Mouse (Mus musculus): ENCODE results near the gene Slc35a3. TPM values are rescaled to one million over a fixed set of nuclear protein-coding genes. Genes with fewer than 3 reads are reported as not detected.

The Slc35a3 gene
- polyA plus RNA-seq, 1 experiment: 10.4 TPM

DNA sequence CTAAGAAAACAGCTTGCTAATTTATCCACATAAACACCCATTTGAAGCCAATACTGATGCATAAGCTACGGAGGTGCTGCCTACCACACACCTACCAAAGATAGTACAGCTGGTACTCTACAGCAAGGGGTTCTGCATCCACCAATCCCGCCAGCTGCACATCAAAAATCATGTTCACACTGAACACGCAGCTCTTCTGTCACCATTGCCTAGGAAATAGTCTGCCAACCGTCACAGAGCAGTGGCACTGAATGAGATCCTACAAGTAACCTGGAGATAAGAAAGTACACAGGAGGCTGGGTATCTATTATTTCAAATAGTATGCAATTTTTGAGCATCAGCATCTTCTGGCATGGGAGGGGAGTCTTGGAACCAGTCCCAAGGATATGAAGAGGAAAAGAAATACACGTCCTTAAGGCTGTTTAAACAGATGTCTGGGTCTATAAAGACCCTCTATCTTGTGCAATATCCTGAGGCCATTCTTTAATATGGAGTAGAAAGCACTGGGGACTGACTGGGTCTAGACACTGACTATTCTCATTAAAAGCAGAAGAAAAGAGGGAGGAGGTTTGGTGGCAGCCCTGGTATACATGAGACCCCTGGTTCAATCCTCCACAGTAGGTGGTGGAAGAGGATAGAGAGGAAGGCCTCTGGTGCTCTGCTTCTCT, 59.2 kb downstream of the Slc35a3 start:
- DNase-seq (ENCODE audit: low read depth): peak; percentile 21
- TF ChIP-seq CTCF (IDR thresholded peaks at IDR 0.05; ENCODE audit: borderline replicate concordance, extremely low read depth, insufficient read depth, insufficient read length) (no peak), POLR2A (IDR thresholded peaks at IDR 0.05; ENCODE audit: borderline replicate concordance, extremely low read depth, insufficient read depth, insufficient read length, poor library complexity, severe bottlenecking) (no peak)

DNA sequence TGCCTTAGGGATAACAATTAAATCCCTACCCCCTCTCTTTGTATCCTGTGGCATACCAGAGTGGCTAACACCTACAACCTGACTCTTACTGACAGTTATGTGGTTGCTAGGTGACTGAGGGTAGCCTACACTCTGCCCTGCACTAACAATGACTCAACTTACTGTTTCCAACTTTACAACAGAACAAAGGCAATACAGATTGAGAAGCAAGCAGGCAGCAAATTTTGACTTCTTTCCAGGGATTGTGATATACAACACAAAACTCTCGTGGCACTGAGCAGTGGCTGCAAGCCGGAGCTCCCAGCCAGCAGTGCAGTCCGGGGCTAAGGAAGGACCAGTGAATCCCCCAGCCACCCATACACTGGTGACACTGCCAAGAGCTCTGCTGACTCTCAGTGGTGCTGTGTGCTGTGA, 60.6 kb downstream of the Slc35a3 start:
- peak; percentile 43 for DNase-seq (ENCODE audit: low read depth)
- TF ChIP-seq POLR2A (IDR thresholded peaks at IDR 0.05; ENCODE audit: borderline replicate concordance, extremely low read depth, insufficient read depth, insufficient read length, poor library complexity, severe bottlenecking) (no peak), CTCF (IDR thresholded peaks at IDR 0.05; ENCODE audit: borderline replicate concordance, extremely low read depth, insufficient read depth, insufficient read length) (no peak)

DNA sequence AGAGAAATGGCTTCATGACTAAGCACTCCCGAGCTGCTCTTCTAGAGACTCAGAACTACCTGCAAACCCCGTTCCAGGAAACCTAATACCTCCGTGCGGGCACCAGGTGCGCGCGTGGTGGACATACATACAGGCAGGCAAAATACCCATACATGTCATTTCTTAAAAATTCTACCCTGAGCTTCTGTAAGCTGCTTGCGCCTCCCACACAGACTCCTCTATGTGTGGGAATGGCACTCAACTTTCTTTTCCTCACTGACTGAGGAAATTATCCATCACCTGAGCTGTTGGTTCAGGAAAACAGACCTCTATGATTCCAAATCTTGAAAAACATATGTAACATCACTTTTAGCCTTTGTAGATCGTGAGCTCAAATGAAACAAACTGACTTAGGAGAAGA, 61.9 kb downstream of the Slc35a3 start:
- no peak for TF ChIP-seq CTCF (IDR thresholded peaks at IDR 0.05; ENCODE audit: borderline replicate concordance, extremely low read depth, insufficient read depth, insufficient read length)
- TF ChIP-seq POLR2A (IDR thresholded peaks at IDR 0.05; ENCODE audit: borderline replicate concordance, extremely low read depth, insufficient read depth, insufficient read length, poor library complexity, severe bottlenecking): no peak
- DNase-seq (ENCODE audit: low read depth): no peak

DNA sequence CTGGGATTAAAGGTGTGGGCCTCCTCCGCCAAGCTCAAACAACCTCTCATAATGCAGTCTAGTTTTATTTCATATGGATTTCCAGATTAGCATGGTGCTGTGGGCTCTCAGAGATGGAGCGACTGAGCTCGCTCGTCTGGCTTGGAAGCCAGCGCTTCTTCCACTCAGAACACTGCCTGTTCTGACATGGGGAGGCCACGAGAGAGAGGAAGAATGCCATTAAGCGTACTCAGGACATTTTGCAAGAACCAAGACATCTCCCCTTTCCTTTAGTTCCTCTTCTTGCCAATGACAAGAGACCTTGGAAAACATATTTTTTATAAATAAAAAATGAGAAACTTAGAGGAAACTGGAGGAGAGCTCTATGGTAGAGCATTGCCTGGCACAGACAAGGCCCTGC, 63.8 kb downstream of the Slc35a3 start:
- TF ChIP-seq CTCF (IDR thresholded peaks at IDR 0.05; ENCODE audit: borderline replicate concordance, extremely low read depth, insufficient read depth, insufficient read length): no peak
- TF ChIP-seq POLR2A (IDR thresholded peaks at IDR 0.05; ENCODE audit: borderline replicate concordance, extremely low read depth, insufficient read depth, insufficient read length, poor library complexity, severe bottlenecking): no peak
- no peak for DNase-seq (ENCODE audit: low read depth)

DNA sequence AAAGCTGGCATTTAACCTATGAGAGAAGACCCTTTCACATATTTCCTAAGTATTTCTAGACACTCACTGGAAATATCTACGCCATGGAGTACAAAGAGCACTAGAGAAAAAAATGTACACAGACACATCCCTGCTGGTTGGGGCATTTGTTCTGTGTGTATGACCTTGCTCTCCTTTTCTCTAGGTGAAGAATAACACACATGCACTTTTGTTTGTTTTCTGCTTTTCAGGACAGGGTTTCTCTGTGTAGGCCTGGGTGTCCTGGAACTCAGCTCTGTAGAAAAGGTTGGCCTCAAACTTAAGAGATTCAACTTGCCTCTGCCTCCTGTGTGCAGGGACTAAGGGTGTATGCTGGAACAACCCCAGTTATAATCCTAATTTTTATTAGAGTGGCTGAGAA, 66.2 kb downstream of the Slc35a3 start:
- TF ChIP-seq CTCF (IDR thresholded peaks at IDR 0.05; ENCODE audit: borderline replicate concordance, extremely low read depth, insufficient read depth, insufficient read length): no peak
- TF ChIP-seq POLR2A (IDR thresholded peaks at IDR 0.05; ENCODE audit: borderline replicate concordance, extremely low read depth, insufficient read depth, insufficient read length, poor library complexity, severe bottlenecking): no peak
- DNase-seq (ENCODE audit: low read depth): no peak

DNA sequence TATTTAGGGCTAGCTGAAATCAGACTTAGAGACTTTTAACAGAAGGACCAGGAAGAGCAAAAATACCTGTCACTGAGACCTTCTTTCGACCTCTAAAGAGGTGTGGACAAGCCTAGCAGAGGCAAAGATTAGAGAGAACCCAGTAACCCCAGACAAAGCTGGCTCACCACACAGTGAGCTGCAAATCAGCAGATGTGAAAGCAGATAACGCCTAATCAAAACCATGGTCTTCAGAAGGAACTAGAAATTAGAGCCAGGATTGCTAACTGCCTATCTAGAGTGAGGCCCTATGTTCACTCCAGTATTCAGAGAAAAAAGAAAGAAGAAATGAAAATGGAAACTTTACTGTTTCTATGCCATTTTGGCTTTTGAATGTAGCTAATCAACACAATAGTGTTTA, 70.3 kb downstream of the Slc35a3 start:
- no peak for DNase-seq (ENCODE audit: low read depth)
- no peak for TF ChIP-seq POLR2A (IDR thresholded peaks at IDR 0.05; ENCODE audit: borderline replicate concordance, extremely low read depth, insufficient read depth, insufficient read length, poor library complexity, severe bottlenecking)
- TF ChIP-seq CTCF (IDR thresholded peaks at IDR 0.05; ENCODE audit: borderline replicate concordance, extremely low read depth, insufficient read depth, insufficient read length): no peak

DNA sequence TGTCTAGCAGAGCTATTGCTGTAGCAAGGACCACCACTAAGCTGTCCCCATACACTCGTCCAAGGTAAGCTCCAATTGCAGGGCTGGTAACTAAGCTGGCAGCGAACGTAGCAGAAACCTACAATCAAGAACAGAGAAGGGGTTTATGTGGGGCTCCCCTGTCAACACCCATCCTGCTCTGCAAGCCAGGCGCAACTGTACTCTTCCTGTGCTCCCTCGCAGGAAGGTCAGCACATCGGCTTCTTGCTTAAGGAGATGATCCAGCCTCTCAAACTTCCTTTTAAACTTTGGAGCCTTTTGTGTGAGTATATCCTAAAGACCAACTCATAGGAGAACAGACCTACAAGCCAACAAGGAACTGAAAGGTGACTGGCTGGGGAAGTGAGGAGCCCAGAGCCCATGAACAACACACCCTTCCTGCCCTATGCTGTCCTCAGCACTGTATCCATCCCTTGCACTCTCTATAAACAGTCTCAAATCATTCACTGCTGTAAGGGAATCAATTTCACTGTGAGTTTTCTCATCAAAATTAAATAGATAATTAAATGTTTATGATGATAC, 70.7 kb downstream of the Slc35a3 start:
- no peak for DNase-seq (ENCODE audit: low read depth)
- TF ChIP-seq POLR2A (IDR thresholded peaks at IDR 0.05; ENCODE audit: borderline replicate concordance, extremely low read depth, insufficient read depth, insufficient read length, poor library complexity, severe bottlenecking) (no peak), CTCF (IDR thresholded peaks at IDR 0.05; ENCODE audit: borderline replicate concordance, extremely low read depth, insufficient read depth, insufficient read length) (no peak)

DNA sequence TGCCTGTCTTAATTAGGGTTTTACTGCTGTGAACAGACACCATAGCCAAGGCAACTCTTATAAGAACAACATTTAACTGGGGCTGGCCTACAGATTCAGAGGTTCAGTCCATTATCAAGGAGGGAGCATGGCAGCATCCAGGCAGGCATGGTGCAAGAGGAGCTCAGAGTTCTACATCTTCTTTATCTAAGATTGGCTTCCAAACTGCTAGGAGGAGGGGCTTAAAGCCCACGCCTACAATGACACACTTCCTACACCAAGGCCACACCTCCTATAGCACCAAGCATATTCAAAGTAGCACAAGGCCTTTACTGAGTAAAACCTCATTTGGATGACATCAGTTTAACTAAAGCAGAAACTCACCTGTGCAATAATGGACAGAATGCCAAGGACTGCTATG, 72.6 kb downstream of the Slc35a3 start:
- TF ChIP-seq CTCF (IDR thresholded peaks at IDR 0.05; ENCODE audit: borderline replicate concordance, extremely low read depth, insufficient read depth, insufficient read length): no peak
- no peak for TF ChIP-seq POLR2A (IDR thresholded peaks at IDR 0.05; ENCODE audit: borderline replicate concordance, extremely low read depth, insufficient read depth, insufficient read length, poor library complexity, severe bottlenecking)
- no peak for DNase-seq (ENCODE audit: low read depth)

DNA sequence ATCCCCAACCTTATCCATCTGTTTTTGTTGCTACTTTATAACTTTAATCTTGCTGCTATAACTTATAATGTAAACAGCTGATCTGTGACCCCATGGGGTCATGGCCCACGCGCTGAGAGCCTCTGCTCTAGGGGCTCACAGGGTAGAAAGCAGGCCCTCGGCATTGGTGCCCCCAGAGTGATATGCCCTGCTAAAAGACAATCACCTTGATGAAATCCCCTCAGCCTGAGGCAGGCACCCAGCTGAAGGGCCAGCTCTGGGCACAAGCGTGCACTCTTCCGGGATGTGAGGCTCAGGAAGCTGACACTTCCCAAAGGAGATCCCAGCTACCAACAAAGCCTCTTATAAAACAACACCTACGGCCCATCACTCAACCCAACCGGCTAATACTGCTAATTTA, 74.1 kb downstream of the Slc35a3 start:
- TF ChIP-seq POLR2A (IDR thresholded peaks at IDR 0.05; ENCODE audit: borderline replicate concordance, extremely low read depth, insufficient read depth, insufficient read length, poor library complexity, severe bottlenecking): no peak
- no peak for TF ChIP-seq CTCF (IDR thresholded peaks at IDR 0.05; ENCODE audit: borderline replicate concordance, extremely low read depth, insufficient read depth, insufficient read length)
- no peak for DNase-seq (ENCODE audit: low read depth)

DNA sequence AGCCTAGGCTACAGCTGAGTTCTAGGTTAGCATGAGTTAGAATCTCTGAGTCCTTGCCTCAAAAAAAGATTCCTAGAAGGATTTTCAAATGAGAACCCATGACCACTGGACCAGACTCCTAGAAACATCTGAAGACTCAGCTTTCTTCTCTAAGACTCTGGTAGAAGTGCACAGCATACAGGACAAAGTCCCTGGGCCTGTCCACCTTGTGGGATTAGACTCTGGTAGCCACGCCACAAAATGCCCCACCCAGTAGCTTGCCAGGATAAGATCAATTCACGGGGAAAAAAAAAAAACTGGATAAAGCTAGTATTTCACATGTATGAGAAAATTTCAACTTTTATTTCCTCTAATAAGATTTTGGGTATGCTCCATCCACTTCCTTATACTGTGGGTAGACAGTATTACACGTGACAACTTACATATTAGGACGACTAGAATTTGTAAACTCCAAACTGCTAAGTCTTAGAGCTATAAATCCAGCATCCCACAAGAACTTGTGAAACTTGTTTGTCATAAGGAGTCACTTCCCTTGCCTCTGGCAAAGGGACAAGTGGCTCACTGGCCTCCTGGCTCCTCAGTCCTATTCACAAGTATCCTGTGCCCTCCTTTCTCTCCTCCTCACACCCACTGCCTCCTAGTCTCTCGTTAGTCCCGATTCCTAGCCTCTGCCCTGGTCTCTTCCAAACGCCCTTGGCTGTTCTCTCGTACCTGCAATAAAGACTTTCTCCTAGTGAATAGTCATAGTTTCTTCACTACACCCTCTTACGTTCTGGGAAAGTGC, 74.7 kb downstream of the Slc35a3 start:
- no peak for DNase-seq (ENCODE audit: low read depth)
- TF ChIP-seq CTCF (IDR thresholded peaks at IDR 0.05; ENCODE audit: borderline replicate concordance, extremely low read depth, insufficient read depth, insufficient read length): no peak

DNA sequence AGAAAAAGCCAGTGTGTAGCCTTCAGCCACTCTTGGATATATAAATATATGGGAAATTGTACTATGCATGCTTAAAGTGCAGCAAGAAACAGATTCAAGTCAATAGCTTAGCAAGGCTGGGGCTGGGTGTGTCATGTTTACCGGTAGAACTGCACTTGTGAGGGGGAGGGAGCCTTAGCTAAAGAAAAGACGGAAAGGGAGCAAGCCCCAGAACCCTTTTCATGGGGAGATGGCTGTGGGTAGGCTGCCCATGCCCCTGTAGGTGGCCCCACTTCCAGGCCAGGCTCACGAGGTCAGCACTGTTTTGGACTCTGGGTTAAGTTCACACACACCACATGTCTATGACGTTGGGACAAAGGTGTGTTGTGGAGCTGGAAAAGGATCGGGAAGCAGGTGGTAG, 76.8 kb downstream of the Slc35a3 start:
- TF ChIP-seq POLR2A (IDR thresholded peaks at IDR 0.05; ENCODE audit: borderline replicate concordance, extremely low read depth, insufficient read depth, insufficient read length, poor library complexity, severe bottlenecking) (no peak), CTCF (IDR thresholded peaks at IDR 0.05; ENCODE audit: borderline replicate concordance, extremely low read depth, insufficient read depth, insufficient read length) (no peak)
- no peak for DNase-seq (ENCODE audit: low read depth)

DNA sequence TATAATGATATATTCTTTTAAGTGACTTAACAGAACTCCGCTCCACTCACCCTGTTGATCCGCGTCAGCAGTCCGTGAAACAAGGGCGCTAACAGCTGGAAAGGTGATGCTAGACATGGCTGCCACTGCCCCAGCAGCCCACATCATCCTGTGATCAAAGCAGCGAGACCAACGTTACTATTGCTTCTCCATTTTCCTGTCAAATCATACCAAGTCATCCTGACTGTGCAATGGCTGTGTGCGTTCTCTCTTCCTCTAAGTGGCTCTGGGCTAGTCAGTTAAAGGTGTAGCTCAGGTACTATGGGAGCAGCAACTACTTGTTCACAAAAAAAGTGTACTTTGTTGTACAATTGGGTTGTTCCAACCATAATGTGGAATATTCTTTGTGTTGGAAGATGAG, 77.8 kb downstream of the Slc35a3 start:
- no peak for DNase-seq (ENCODE audit: low read depth)
- TF ChIP-seq CTCF (IDR thresholded peaks at IDR 0.05; ENCODE audit: borderline replicate concordance, extremely low read depth, insufficient read depth, insufficient read length) (no peak), POLR2A (IDR thresholded peaks at IDR 0.05; ENCODE audit: borderline replicate concordance, extremely low read depth, insufficient read depth, insufficient read length, poor library complexity, severe bottlenecking) (no peak)
